Comparison of ENCODE assay signal across 8 mouse cellular contexts in genomic region chr2:157095005-157095755, GRCm38 (mm10). TPM values are rescaled to one million over a fixed set of nuclear protein-coding genes. Genes with fewer than 3 reads are reported as not detected.
A peak's percentile ranks its signal among the peaks of the same experiment; 100 is the strongest.
DNase-seq lines count a peak whose midpoint lies in the region; ATAC-seq lines count a peak whose summit lies in the region.

No protein-coding gene starts in this region.

- no peak overlapping the region for H3K27ac ChIP-seq in midbrain, embryonic 10.5 days (replicated peaks)
- no peak overlapping the region for H3K27ac ChIP-seq in midbrain, embryonic 15.5 days
- no peak overlapping the region for H3K27ac ChIP-seq in forebrain, embryonic 11.5 days (ENCODE audit: low read depth, low read length)
- H3K27ac ChIP-seq in midbrain, embryonic 11.5 days (ENCODE audit: low read depth, low read length), result no peak overlapping the region

- H3K4me3 ChIP-seq in midbrain, embryonic 10.5 days, result no peak overlapping the region
- no peak overlapping the region for H3K4me3 ChIP-seq in midbrain, embryonic 15.5 days
- no peak overlapping the region for H3K4me3 ChIP-seq in forebrain, embryonic 11.5 days (ENCODE audit: low read depth, low read length)
- no peak overlapping the region for H3K4me3 ChIP-seq in midbrain, embryonic 11.5 days (ENCODE audit: low read depth, low read length)

- H3K9me3 ChIP-seq in midbrain, embryonic 10.5 days (replicated peaks), result no peaks in the 10 kb centered on the region
- no peaks in the 10 kb centered on the region for H3K9me3 ChIP-seq in midbrain, embryonic 15.5 days
- no peaks in the 10 kb centered on the region for H3K9me3 ChIP-seq in forebrain, embryonic 11.5 days (ENCODE audit: control insufficient read depth, low read length)
- no peaks in the 10 kb centered on the region for H3K9me3 ChIP-seq in midbrain, embryonic 11.5 days (ENCODE audit: control insufficient read depth, low read length)

- H3K9ac ChIP-seq in midbrain, embryonic 15.5 days, result no peak overlapping the region
- H3K9ac ChIP-seq in forebrain, embryonic 11.5 days (ENCODE audit: low read length), result no peak overlapping the region
- no peak overlapping the region for H3K9ac ChIP-seq in midbrain, embryonic 11.5 days (ENCODE audit: low read length)

- no peaks in the 10 kb centered on the region for H3K27me3 ChIP-seq in midbrain, embryonic 10.5 days (ENCODE audit: low read depth, poor library complexity, severe bottlenecking)
- no peaks in the 10 kb centered on the region for H3K27me3 ChIP-seq in midbrain, embryonic 15.5 days (replicated peaks)
- no peaks in the 10 kb centered on the region for H3K27me3 ChIP-seq in forebrain, embryonic 11.5 days (ENCODE audit: control insufficient read depth, insufficient read depth, low read length)
- H3K27me3 ChIP-seq in midbrain, embryonic 11.5 days (ENCODE audit: control insufficient read depth, insufficient read depth, low read length), result no peaks in the 10 kb centered on the region
- no peaks in the 10 kb centered on the region for H3K27me3 ChIP-seq in splenic B cell, adult 2 months (ENCODE audit: control insufficient read depth, insufficient read depth, low read length, poor library complexity, severe bottlenecking)

- intact Hi-C loops in left cerebral cortex, postnatal 25 days (cut with DNase I), result loop anchor here (1.0 to 5.0 kb wide), 3 partner anchors 190 to 288 kb away; no protein-coding TSS in a partner anchor

- H3K4me1 ChIP-seq in midbrain, embryonic 10.5 days, result 0 out of 2 replicates have a peak, but pooled peaks cover 3% of the 10 kb centered on the region
- no peaks in the 10 kb centered on the region; the same call in 1 of the 2 replicates for H3K4me1 ChIP-seq in midbrain, embryonic 15.5 days
- no peaks in the 10 kb centered on the region for H3K4me1 ChIP-seq in forebrain, embryonic 11.5 days (replicated peaks; ENCODE audit: control insufficient read depth, insufficient read depth, low read length)
- no peaks in the 10 kb centered on the region for H3K4me1 ChIP-seq in midbrain, embryonic 11.5 days (ENCODE audit: control insufficient read depth, insufficient read depth, low read length)

- DNase-seq in midbrain, embryonic 10.5 days (ENCODE audit: low spot score), result peak; percentile 55
- peak; percentile 85 for DNase-seq in brain, adult 2 months (ENCODE audit: low read depth, low spot score)
- peak; percentile 78 for DNase-seq in forebrain, embryonic 11.5 days (ENCODE audit: low spot score)
- DNase-seq in left cerebral cortex, postnatal 25 days (ENCODE audit: low spot score in 2 of 2), result peak; percentile 62 to 64
- peak; percentile 93 for DNase-seq in midbrain, embryonic 11.5 days (ENCODE audit: low spot score, missing footprints)
- peak; percentile 61 for DNase-seq in splenic B cell, adult 2 months (ENCODE audit: low read depth, low spot score)

- H3K4me2 ChIP-seq in midbrain, embryonic 15.5 days, result no peak overlapping the region
- no peak overlapping the region for H3K4me2 ChIP-seq in forebrain, embryonic 11.5 days (ENCODE audit: low read depth, low read length, severe bottlenecking)
- H3K4me2 ChIP-seq in midbrain, embryonic 11.5 days, result no peak overlapping the region

- H3K36me3 ChIP-seq in midbrain, embryonic 10.5 days, result peaks cover 31% of the 10 kb centered on the region
- H3K36me3 ChIP-seq in midbrain, embryonic 15.5 days (replicated peaks), result no peaks in the 10 kb centered on the region
- no peaks in the 10 kb centered on the region for H3K36me3 ChIP-seq in forebrain, embryonic 11.5 days (ENCODE audit: control insufficient read depth, insufficient read depth, low read length)
- H3K36me3 ChIP-seq in midbrain, embryonic 11.5 days (ENCODE audit: control insufficient read depth, insufficient read depth, low read length), result no peaks in the 10 kb centered on the region
- peaks cover 9% of the 10 kb centered on the region for H3K36me3 ChIP-seq in splenic B cell, adult 2 months (ENCODE audit: control insufficient read depth, insufficient read depth, low read length, poor library complexity, severe bottlenecking)

- 70% methylated on average over 9 of the region's 9 CpGs for WGBS in midbrain, embryonic 10.5 days
- WGBS in midbrain, embryonic 15.5 days, result 63% methylated on average over 9 of the region's 9 CpGs
- 61% methylated on average over 9 of the region's 9 CpGs for WGBS in forebrain, embryonic 11.5 days
- WGBS in midbrain, embryonic 11.5 days, result 67% methylated on average over 9 of the region's 9 CpGs

- ATAC-seq in midbrain, embryonic 15.5 days (replicated peaks), result no peak; the same call in 1 of the 2 replicates
- ATAC-seq in forebrain, embryonic 11.5 days (replicated peaks; ENCODE audit: low FRiP score), result 0 out of 2 replicates have a peak, but pooled peaks have one; percentile 49
- ATAC-seq in hematopoietic stem cell, adult 5-6 weeks (replicated peaks in 1 of 2; ENCODE audit: insufficient read depth in 1 of 2, low FRiP score in 2 of 2, low TSS enrichment in 1 of 2, low read depth in 1 of 2, poor library complexity in 2 of 2, severe bottlenecking in 2 of 2), result peak; percentile 57 to 59; a peak in 3 of 4 replicates
- peak; percentile 54; the same call in 1 of the 2 replicates for ATAC-seq in midbrain, embryonic 11.5 days (ENCODE audit: low FRiP score)

RNA-seq across cellular contexts. Expression of gene Tldc2, which starts 8.3 kb away (rescaled TPM):
- polyA plus RNA-seq in midbrain, embryonic 10.5 days (2016; fragmentation: Nextera tagmentation; extraction: Ambion mirVana), result not detected in 2 replicates
- polyA plus RNA-seq in midbrain, embryonic 15.5 days (2015; fragmentation: Nextera tagmentation; extraction: Ambion mirVana), result not detected in 2 replicates
- polyA plus RNA-seq in forebrain, embryonic 11.5 days (2014; fragmentation: Nextera tagmentation; extraction: Ambion mirVana), result not detected in 2 replicates
- total RNA-seq in hematopoietic stem cell, adult 5-6 weeks (2017), result not detected in 2 replicates
- not detected for total RNA-seq in left cerebral cortex, postnatal 25 days (2021)
- polyA plus RNA-seq in midbrain, embryonic 11.5 days (2014; fragmentation: Nextera tagmentation; extraction: Ambion mirVana), result not detected in 2 replicates

RNA-seq across cellular contexts. Expression of gene Soga1, which starts 16.1 kb away (rescaled TPM):
- 3.6 and 3.7 TPM in 2 replicates for polyA plus RNA-seq in midbrain, embryonic 10.5 days (2016; fragmentation: Nextera tagmentation; extraction: Ambion mirVana)
- 6.8 and 7.1 TPM in 2 replicates for polyA plus RNA-seq in midbrain, embryonic 15.5 days (2015; fragmentation: Nextera tagmentation; extraction: Ambion mirVana)
- 8.1 and 8.2 TPM in 2 replicates for polyA plus RNA-seq in forebrain, embryonic 11.5 days (2014; fragmentation: Nextera tagmentation; extraction: Ambion mirVana)
- 7.4 and 10.0 TPM in 2 replicates for total RNA-seq in hematopoietic stem cell, adult 5-6 weeks (2017)
- 10 to 100 TPM; 19.8 to 24.6 TPM for total RNA-seq in left cerebral cortex, postnatal 25 days (2021)
- 5.2 and 6.0 TPM in 2 replicates for polyA plus RNA-seq in midbrain, embryonic 11.5 days (2014; fragmentation: Nextera tagmentation; extraction: Ambion mirVana)

RNA-seq across cellular contexts. Expression of gene Samhd1, which starts 39.9 kb away (rescaled TPM):
- 21.2 and 22.9 TPM in 2 replicates for polyA plus RNA-seq in midbrain, embryonic 10.5 days (2016; fragmentation: Nextera tagmentation; extraction: Ambion mirVana)
- polyA plus RNA-seq in midbrain, embryonic 15.5 days (2015; fragmentation: Nextera tagmentation; extraction: Ambion mirVana), result 9.4 and 9.9 TPM in 2 replicates
- 25.6 and 27.5 TPM in 2 replicates for polyA plus RNA-seq in forebrain, embryonic 11.5 days (2014; fragmentation: Nextera tagmentation; extraction: Ambion mirVana)
- total RNA-seq in hematopoietic stem cell, adult 5-6 weeks (2017), result 129 and 134 TPM in 2 replicates
- total RNA-seq in left cerebral cortex, postnatal 25 days (2021), result 10 to 100 TPM; 11.6 to 12.4 TPM
- 21.0 and 21.7 TPM in 2 replicates for polyA plus RNA-seq in midbrain, embryonic 11.5 days (2014; fragmentation: Nextera tagmentation; extraction: Ambion mirVana)
